Mouse (Mus musculus): ENCODE measurements at regions not wholly inside any gene's neighbourhood (a gene's known extent, or its start where the extent isn't known, plus 50 kb on each side); places are given as distances from the start of the nearest gene placed in this dataset.

- Histone ChIP-seq H3K4me3 (no peak overlapping the region), H3K27ac (peak overlapping the region; percentile 51; the same call in 1 of the 2 replicates)
- TF ChIP-seq CTCF (conservative IDR thresholded peaks at IDR 0.05), result no peak
- no peak for DNase-seq (ENCODE audit: low spot score in 2 of 2)
Measured at GRCm38 (mm10) chr1:64200387-64201023, 78.4 kb upstream of the Klf7 start.

GRCm38 (mm10) chr1:64198781-64199180 lies 76.7 kb upstream of the Klf7 start:
- no peak for TF ChIP-seq CTCF (conservative IDR thresholded peaks at IDR 0.05)
- Histone ChIP-seq H3K27ac (peak overlapping the region; percentile 50), H3K4me3 (no peak overlapping the region)
- peak in 1 of 2 experiments; percentile 23 for DNase-seq (ENCODE audit: low spot score in 2 of 2)

DNA sequence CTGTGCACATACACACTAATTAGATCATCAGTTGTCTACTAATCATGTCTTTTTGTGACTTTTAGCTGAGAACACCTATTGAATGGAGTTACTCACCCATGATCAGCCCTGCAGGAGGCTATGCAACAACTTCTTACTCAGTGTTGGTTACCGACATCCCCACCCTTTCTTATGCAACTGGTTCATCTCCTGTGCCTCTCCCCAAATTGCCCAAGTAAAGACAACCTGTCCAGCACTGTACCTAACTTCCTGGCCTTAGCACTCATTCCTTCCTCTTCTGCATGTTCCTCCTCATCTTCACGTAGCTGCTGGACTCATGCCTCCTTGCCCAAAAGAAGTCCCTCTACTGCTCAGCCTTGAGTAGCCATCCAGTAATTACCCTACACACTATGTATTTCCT lies 76.2 kb upstream of the Klf7 start:
- H3K27ac ChIP-seq, result peak overlapping the region; percentile 50
- no peak for TF ChIP-seq CTCF (conservative IDR thresholded peaks at IDR 0.05)
- DNase-seq (ENCODE audit: low spot score in 2 of 2), result no peak
- no peak overlapping the region for H3K4me3 ChIP-seq

- no peak for TF ChIP-seq CTCF (conservative IDR thresholded peaks at IDR 0.05)
- Histone ChIP-seq H3K4me3 (no peak overlapping the region), H3K27ac (peak overlapping the region; percentile 51)
- no peak for DNase-seq (ENCODE audit: low spot score in 2 of 2)
Measured at GRCm38 (mm10) chr1:64195970-64196491, 73.9 kb upstream of the Klf7 start.

- DNase-seq (ENCODE audit: low spot score in 2 of 2), result no peak
- no peak overlapping the region for H3K27ac ChIP-seq
- no peak overlapping the region for H3K4me3 ChIP-seq
- no peak for TF ChIP-seq CTCF (conservative IDR thresholded peaks at IDR 0.05)
Measured at GRCm38 (mm10) chr1:64195294-64195693, 73.2 kb upstream of the Klf7 start.

- peak in 1 of 2 experiments; percentile 24 for DNase-seq (ENCODE audit: low spot score in 2 of 2)
- H3K4me3 ChIP-seq, result no peak overlapping the region
- H3K27ac ChIP-seq, result peak overlapping the region; percentile 56
- TF ChIP-seq CTCF (conservative IDR thresholded peaks at IDR 0.05), result no peak
Measured at GRCm38 (mm10) chr1:64193150-64193838, 71.2 kb upstream of the Klf7 start.

DNA sequence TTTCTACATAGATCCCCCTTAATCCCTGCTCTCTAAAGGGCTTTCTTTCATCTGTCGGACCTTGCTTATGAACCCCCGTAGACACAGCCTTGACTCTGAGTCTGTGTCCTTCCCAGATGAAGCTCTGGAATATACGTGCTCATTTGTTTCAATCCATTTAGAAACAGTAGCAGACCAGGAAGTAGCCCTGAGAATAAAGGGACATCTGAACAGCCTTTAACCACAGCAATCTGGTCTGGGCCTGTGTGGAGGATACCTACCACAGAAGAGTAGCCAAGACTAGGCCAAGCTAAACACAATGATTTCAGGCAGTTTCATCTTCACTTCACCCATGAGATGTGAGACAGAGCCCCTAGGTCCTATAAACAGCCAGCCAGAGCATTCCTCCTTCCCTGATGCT lies 70.7 kb upstream of the Klf7 start:
- TF ChIP-seq CTCF (conservative IDR thresholded peaks at IDR 0.05), result no peak
- no peak for DNase-seq (ENCODE audit: low spot score in 2 of 2)
- H3K27ac ChIP-seq, result peak overlapping the region; percentile 56
- no peak overlapping the region for H3K4me3 ChIP-seq

GRCm38 (mm10) chr1:64191242-64192220 lies 69.4 kb upstream of the Klf7 start:
- TF ChIP-seq CTCF (conservative IDR thresholded peaks at IDR 0.05), result no peak
- Histone ChIP-seq H3K27ac (peak overlapping the region; percentile 36), H3K4me3 (no peak overlapping the region)
- no peak for DNase-seq (ENCODE audit: low spot score in 2 of 2)

DNA sequence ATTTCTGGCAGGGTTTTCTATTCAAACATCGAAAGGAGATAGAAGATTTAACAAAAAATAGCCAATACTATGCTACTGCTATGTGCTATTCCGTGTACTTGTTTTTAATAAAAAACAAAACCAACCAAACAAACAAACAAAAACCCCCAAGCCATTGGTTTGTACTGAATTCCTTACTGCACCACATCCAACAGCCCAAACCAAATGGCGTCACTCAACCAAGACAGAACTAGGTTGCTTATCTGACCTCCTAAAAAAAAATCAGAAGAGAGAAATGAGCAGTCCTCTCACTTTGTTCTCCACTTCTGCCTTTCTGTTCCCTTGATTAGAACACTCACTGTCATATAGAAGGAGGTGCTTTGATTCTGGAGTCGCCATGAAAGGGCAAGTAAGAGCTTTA lies 68.6 kb upstream of the Klf7 start:
- TF ChIP-seq CTCF (conservative IDR thresholded peaks at IDR 0.05), result no peak
- Histone ChIP-seq H3K4me3 (no peak overlapping the region), H3K27ac (0 out of 2 replicates have a peak overlapping the region, but pooled peaks have one; percentile 7)
- no peak for DNase-seq (ENCODE audit: low spot score in 2 of 2)

DNA sequence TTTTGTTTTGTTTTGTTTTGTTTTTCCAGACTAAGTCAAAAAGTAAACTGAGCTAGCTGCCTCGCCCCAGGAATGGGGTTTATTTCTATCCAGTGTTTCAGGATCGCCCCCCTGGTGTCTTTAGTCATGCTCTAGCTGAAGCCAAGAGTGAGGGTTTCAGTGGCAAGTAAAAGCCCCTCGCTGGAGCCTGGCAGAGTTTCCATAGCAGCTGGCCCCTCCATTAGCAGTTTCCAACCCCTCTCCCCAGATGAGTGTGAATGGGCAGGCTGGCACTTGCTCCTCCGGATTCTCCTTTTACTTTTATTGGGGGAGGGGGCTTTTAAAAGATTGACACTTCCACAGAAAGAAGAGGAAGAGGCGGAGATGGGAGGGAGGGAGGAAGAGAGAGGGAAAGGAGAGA lies 68.0 kb upstream of the Klf7 start:
- Histone ChIP-seq H3K27ac (peak overlapping the region; percentile 15; the same call in 1 of the 2 replicates), H3K4me3 (no peak overlapping the region)
- no peak for DNase-seq (ENCODE audit: low spot score in 2 of 2)
- no peak for TF ChIP-seq CTCF (conservative IDR thresholded peaks at IDR 0.05)

DNA sequence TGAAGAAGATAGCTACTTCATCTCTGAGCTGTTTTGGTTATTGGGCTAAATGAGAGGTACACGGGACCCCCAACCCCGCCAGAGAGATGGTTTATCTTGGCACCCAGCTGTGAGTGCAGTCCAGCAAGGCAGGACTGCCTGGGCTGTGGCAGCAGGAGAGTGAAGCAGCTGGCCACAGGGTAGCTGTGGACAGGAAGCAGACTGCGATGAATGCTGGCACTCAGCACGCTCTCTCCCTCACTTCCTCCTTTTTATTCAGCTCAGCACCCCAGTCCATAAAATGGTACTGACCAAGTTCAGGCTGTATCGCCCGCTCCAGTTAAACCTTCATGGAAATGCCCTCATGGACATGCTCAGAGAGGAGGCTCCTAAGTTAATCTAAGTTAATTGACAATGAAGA lies 67.4 kb upstream of the Klf7 start:
- DNase-seq (ENCODE audit: low spot score in 2 of 2), result no peak
- no peak for TF ChIP-seq CTCF (conservative IDR thresholded peaks at IDR 0.05)
- Histone ChIP-seq H3K4me3 (no peak overlapping the region), H3K27ac (peak overlapping the region; percentile 15; the same call in 1 of the 2 replicates)

GRCm38 (mm10) chr1:64187796-64188513 lies 65.9 kb upstream of the Klf7 start:
- no peak overlapping the region for H3K4me3 ChIP-seq
- no peak for DNase-seq (ENCODE audit: low spot score in 2 of 2)
- TF ChIP-seq CTCF (conservative IDR thresholded peaks at IDR 0.05), result no peak
- no peak overlapping the region for H3K27ac ChIP-seq

All from layer of hippocampus, adult 2 months (tissue).